Mouse (Mus musculus) heart, postnatal 0 days (tissue): Measurements from ENCODE around the gene Cdk6. TPM values are rescaled to one million over a fixed set of nuclear protein-coding genes. Genes with fewer than 3 reads are reported as not detected.

Source experiments
- ATAC-seq: fragments of 200-750 bp; cut with Nextera tagmentation; 2 replicates; pipeline ENCODE4 v1.8.0; 2017; ENCODE audit warnings: low read depth, moderate number of reproducible peaks, moderate library complexity; ENCODE audit not compliant: insufficient read depth
- DNase-seq: peaks from one replicate; pipeline ENCODE4 v3.0.0-alpha.2; 2016; ENCODE audit warnings: low spot score
- H3K27ac ChIP-seq: fragments of 300-500 bp; sonication (generic); 2 replicates; pipeline ENCODE4 v1.5.1; 2014; ENCODE audit warnings: low read depth, mild to moderate bottlenecking
- H3K27me3 ChIP-seq: fragments of 300-500 bp; sonication (generic); 2 replicates; pipeline ENCODE4 v1.6.1; 2014; ENCODE audit warnings: low read length, mixed read lengths; ENCODE audit not compliant: control insufficient read depth, insufficient read depth
- H3K36me3 ChIP-seq: fragments of 300-500 bp; sonication (generic); replicated peaks from 2 replicates; pipeline ENCODE4 v1.6.1; 2014; ENCODE audit warnings: low read length, mixed read lengths; ENCODE audit not compliant: control insufficient read depth, insufficient read depth
- H3K4me1 ChIP-seq: fragments of 300-500 bp; sonication (generic); 2 replicates; pipeline ENCODE4 v1.6.1; 2014; ENCODE audit warnings: antibody characterized with exemption; ENCODE audit not compliant: control insufficient read depth, insufficient read depth
- H3K4me2 ChIP-seq: fragments of 300-500 bp; sonication (generic); 2 replicates; pipeline ENCODE4 v1.6.1; 2014; ENCODE audit warnings: low read depth, mild to moderate bottlenecking, low read length, moderate library complexity
- H3K4me3 ChIP-seq: fragments of 300-500 bp; sonication (generic); 2 replicates; pipeline ENCODE4 v1.5.1; 2014; ENCODE audit warnings: low read depth, low read length
- H3K9ac ChIP-seq: fragments of 300-500 bp; sonication (generic); replicated peaks from 2 replicates; pipeline ENCODE4 v1.6.1; 2014; ENCODE audit warnings: low read depth, low read length, mixed read lengths
- H3K9me3 ChIP-seq: fragments of 300-500 bp; sonication (generic); replicated peaks from 2 replicates; pipeline ENCODE4 v1.6.1; 2016; ENCODE audit warnings: low read length; ENCODE audit not compliant: control insufficient read depth
- CTCF ChIP-seq: IDR thresholded peaks from 2 replicates; pipeline ENCODE4 v1.5.1; 2016; ENCODE audit warnings: antibody characterized with exemption, control low read depth, low read depth
- EP300 ChIP-seq: IDR thresholded peaks from 2 replicates; pipeline ENCODE4 v1.6.1; 2016; ENCODE audit warnings: antibody characterized with exemption, low read depth
- WGBS: fragments of 180-500 bp; shearing (Covaris S2); extraction: QIAGEN DNeasy Blood & Tissue Kit; methylation state at CpG from one replicate; pipeline ENCODE4 v1.1.7; 2014; 5-methylcytosine and 5-hydroxymethylcytosine counted together
- polyA plus RNA-seq: library from polyadenylated mRNA; unstranded; fragments of >200 nt; fragmentation: Nextera tagmentation; extraction: Ambion mirVana; gene quantifications from 2 replicates; pipeline ENCODE4 v1.2.1, GENCODE M21; 2015
- total RNA-seq: library from RNA; depleted of rRNA; stranded (reverse); fragments of >200 nt; gene quantifications from 2 replicates; pipeline ENCODE4 v1.2.3, GENCODE M21; 2014; ENCODE audit warnings: low replicate concordance

Gene Cdk6
- total and polyA plus RNA-seq, 2 experiments from 2014 or later, result 19.2 to 43.0 TPM

DNA sequence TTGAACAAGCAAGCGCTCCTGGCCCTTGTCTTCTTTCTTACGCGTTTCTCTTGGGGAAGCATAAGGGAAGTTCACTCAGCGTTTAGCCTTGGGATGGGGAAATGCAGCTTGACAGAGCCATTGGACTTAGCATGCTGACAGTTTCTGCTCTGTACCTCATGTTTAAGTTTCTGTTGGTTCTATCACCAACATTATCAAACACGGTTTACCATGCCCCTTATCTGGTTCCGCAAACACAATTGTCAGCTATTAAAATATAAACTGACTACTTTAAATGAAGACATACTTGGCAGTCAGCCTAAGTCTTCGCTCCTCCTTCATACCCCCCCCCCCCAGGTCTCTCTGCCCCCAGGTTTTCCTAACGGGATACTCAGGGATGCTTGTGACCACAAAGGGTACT is 20.8 kb downstream of the Cdk6 start:
- WGBS, result 68% methylated on average over 8 of the region's 8 CpGs

DNA sequence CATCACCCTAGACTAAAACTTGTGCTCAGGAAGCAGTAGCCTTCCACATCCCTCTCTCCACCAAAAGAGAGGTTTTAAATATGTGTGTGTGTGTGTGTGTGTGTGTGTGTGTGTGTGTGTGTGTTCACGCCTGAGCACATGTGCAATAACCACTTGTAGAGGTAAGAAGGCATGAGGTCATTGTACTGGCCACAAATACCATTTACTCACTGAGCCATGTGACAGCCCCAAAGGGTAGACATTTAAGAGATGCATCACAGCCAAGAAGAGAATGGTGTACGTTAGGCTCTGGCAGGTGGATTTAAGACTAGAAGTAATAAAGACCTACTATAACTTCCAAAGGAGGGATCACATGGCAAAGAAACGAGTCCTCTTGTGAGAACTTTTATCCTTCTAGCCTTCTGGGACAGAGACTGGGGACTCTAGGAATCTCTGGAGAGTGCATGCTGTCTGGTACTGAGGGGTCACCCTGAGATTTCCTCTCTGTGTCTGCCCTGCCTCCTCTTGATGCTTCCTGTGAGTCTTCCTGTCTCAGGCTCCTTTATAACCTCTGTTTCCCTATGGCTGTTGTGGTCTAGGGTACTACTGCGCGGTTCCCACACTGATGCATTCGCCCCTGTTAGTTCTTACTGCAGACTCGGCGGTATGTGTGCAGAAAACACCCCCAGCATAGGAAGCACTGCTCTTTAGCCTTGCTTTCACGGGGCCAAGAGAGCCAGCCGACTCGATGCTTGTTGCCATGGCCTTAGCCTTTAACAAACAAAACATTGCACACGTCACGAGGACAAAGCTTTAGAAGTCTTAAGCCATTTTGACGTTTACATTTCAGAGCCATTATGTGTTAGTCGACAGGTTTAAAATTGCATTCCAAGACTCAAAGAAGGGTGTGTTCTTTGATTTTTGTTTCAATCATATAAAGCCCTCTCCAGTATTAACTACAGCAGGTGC is 22.0 kb downstream of the Cdk6 start:
- H3K4me2 ChIP-seq, result no peak overlapping the region
- 49% methylated on average over 15 of the region's 15 CpGs for WGBS
- no peaks in the 10 kb centered on the region for H3K9me3 ChIP-seq
- DNase-seq (no peak), ATAC-seq (peak; percentile 55)
- H3K27me3 ChIP-seq, result no peaks in the 10 kb centered on the region
- peaks cover 16% of the 10 kb centered on the region for H3K4me1 ChIP-seq
- no peak overlapping the region for H3K4me3 ChIP-seq
- H3K27ac ChIP-seq, result no peak overlapping the region
- H3K36me3 ChIP-seq, result no peaks in the 10 kb centered on the region
- TF ChIP-seq EP300, result no peak
- no peak for TF ChIP-seq CTCF
- no peak overlapping the region for H3K9ac ChIP-seq

More for the DNA sequence above, 20.8 kb downstream of the Cdk6 start:
- DNase-seq, result no peak
- Histone ChIP-seq H3K36me3 (no peaks in the 10 kb centered on the region), H3K4me2 (no peak overlapping the region), H3K27me3 (no peaks in the 10 kb centered on the region), H3K9ac (no peak overlapping the region), H3K4me3 (no peak overlapping the region), H3K9me3 (no peaks in the 10 kb centered on the region), H3K4me1 (peaks cover 17% of the 10 kb centered on the region), H3K27ac (no peak overlapping the region)
- ATAC-seq, result no peak
- no peak for TF ChIP-seq EP300
- no peak for TF ChIP-seq CTCF

DNA sequence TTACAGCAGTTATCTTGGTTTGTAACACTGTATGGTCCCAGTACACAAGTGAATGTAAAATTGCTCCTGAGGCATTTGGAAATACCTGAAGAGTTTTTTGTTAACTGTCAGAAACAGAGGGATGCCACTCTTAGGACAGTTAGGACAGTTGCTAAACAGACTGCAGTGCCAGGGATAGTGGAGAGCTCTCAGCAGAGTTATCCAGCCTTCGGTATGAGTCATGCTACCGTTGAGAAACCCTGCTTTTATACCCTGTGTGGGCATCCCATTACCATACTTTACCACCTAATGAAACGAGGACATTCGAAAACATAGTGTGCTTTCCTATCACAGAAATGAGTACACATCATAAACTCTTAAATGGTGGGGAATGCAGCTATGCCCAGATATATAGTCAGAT is 25.8 kb downstream of the Cdk6 start:
- DNase-seq (peak; percentile 1), ATAC-seq (no peak)
- no peak for TF ChIP-seq EP300
- TF ChIP-seq CTCF, result no peak
- Histone ChIP-seq H3K36me3 (no peaks in the 10 kb centered on the region), H3K4me2 (no peak overlapping the region), H3K4me3 (no peak overlapping the region), H3K9ac (no peak overlapping the region), H3K4me1 (peaks cover 11% of the 10 kb centered on the region), H3K27me3 (no peaks in the 10 kb centered on the region), H3K9me3 (no peaks in the 10 kb centered on the region), H3K27ac (no peak overlapping the region)
- 87% methylated on average over 4 of the region's 4 CpGs for WGBS

DNA sequence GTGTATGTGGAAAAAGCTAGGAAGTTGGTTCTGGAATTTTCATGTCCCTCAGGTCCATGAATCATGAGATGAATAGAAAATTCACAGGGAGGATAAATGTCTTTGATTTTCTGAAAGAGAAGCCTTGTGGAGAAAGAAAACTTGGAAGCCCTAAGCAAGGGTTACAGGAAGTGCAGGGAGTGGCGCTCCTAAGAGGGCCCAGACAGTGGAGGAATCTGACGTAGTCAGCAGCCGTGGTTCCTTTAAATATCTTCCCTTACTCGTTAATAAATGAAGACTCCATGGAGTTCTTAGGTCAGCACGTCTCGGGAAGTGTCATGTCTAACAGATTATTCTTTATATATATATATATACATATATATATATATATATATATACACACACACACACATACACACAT is 28.0 kb downstream of the Cdk6 start:
- peak overlapping the region; percentile 21; the same call in 1 of the 2 replicates for H3K4me2 ChIP-seq
- DNase-seq (peak; percentile 58), ATAC-seq (no peak)
- H3K27me3 ChIP-seq, result no peaks in the 10 kb centered on the region
- H3K4me3 ChIP-seq, result no peak overlapping the region
- TF ChIP-seq EP300 (no peak), CTCF (no peak)
- H3K27ac ChIP-seq, result peak overlapping the region; percentile 74
- no peaks in the 10 kb centered on the region for H3K9me3 ChIP-seq
- H3K4me1 ChIP-seq, result peaks cover 7% of the 10 kb centered on the region
- H3K9ac ChIP-seq, result no peak overlapping the region
- 27% methylated on average over 6 of the region's 6 CpGs for WGBS
- H3K36me3 ChIP-seq, result no peaks in the 10 kb centered on the region

DNA sequence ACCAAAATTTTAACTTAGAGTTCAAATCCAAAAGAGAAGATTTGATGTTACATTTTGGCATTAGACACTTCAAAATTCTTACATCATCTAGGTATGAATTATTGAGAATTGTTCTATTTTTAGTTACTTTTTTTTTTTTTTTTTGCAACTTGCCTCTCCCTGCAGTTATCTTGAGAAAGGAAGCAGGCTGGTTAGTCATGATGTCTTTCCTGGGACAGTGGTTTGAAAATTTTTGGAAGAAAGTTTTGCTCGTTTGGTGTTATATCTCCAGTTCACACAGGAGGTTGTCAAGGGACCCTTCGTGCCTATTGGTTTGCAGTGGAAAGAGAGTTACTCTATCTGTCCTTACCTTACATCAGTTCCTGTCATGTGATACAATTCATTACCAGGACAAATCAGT is 29.9 kb downstream of the Cdk6 start:
- Histone ChIP-seq H3K27me3 (no peaks in the 10 kb centered on the region), H3K36me3 (no peaks in the 10 kb centered on the region), H3K9me3 (no peaks in the 10 kb centered on the region), H3K9ac (no peak overlapping the region), H3K4me1 (peaks cover 7% of the 10 kb centered on the region), H3K4me2 (no peak overlapping the region), H3K27ac (no peak overlapping the region), H3K4me3 (no peak overlapping the region)
- no peak for ATAC-seq
- peak; percentile 5 for DNase-seq
- TF ChIP-seq EP300, result no peak
- no peak for TF ChIP-seq CTCF
- WGBS, result 64% methylated on average over 2 of the region's 2 CpGs

DNA sequence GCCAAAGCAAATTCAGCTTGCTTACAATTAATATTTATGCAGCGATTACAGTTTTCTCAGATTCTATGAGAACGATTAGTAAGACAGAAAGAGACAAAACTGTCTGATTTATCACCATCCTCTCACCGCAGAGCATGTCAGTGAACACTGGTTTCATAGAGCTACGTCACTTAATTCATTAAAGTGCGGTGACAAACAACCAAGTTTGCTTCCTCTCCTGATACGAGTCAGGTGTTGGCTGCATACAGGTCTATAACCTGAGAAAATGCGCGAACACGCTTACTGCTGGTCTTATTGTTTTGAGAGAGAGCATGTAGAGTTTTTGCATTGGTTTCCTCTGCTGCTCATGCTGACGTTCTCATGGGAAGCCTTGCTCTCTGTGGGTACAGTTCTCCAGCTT is 31.9 kb downstream of the Cdk6 start:
- DNase-seq, result peak; percentile 0

More for the DNA sequence above, 31.9 kb downstream of the Cdk6 start:
- Histone ChIP-seq H3K36me3 (no peaks in the 10 kb centered on the region), H3K27me3 (no peaks in the 10 kb centered on the region), H3K4me2 (no peak overlapping the region), H3K4me3 (no peak overlapping the region), H3K9ac (no peak overlapping the region), H3K9me3 (no peaks in the 10 kb centered on the region), H3K27ac (no peak overlapping the region), H3K4me1 (peaks cover 7% of the 10 kb centered on the region)
- ATAC-seq, result no peak
- TF ChIP-seq CTCF (no peak), EP300 (no peak)
- 83% methylated on average over 10 of the region's 10 CpGs for WGBS
